Mouse (Mus musculus) intestine, postnatal 0 days (tissue): ENCODE results near the gene Slc24a3. TPM values are rescaled to one million over a fixed set of nuclear protein-coding genes. Genes with fewer than 3 reads are reported as not detected.

Experiments
- ATAC-seq: fragments of 200-750 bp; cut with Nextera tagmentation; 2 replicates; pipeline ENCODE4 v1.8.0; 2017; ENCODE audit warnings: mild to moderate bottlenecking, moderate TSS enrichment, moderate library complexity
- H3K27ac ChIP-seq: fragments of 300-500 bp; sonication (generic); 2 replicates; pipeline ENCODE4 v1.5.1; 2014; ENCODE audit warnings: mild to moderate bottlenecking, low read depth, low read length, moderate library complexity
- H3K27me3 ChIP-seq: fragments of 300-500 bp; sonication (generic); replicated peaks from 2 replicates; pipeline ENCODE4 v1.6.1; 2014; ENCODE audit warnings: low read length, mixed read lengths; ENCODE audit not compliant: control insufficient read depth, insufficient read depth
- H3K36me3 ChIP-seq: fragments of 300-500 bp; sonication (generic); 2 replicates; pipeline ENCODE4 v1.6.1; 2014; ENCODE audit warnings: mild to moderate bottlenecking, moderate library complexity; ENCODE audit not compliant: control insufficient read depth, insufficient read depth
- H3K4me1 ChIP-seq: fragments of 300-500 bp; sonication (generic); replicated peaks from 2 replicates; pipeline ENCODE4 v1.6.1; 2014; ENCODE audit warnings: antibody characterized with exemption, low read length, mixed read lengths; ENCODE audit not compliant: control insufficient read depth, insufficient read depth
- H3K4me2 ChIP-seq: fragments of 300-500 bp; sonication (generic); replicated peaks from 2 replicates; pipeline ENCODE4 v1.6.1; 2014; ENCODE audit warnings: low read depth, mild to moderate bottlenecking, moderate library complexity
- H3K4me3 ChIP-seq: fragments of 300-500 bp; sonication (generic); 2 replicates; pipeline ENCODE4 v1.5.1; 2014; ENCODE audit warnings: low read depth, low read length
- H3K9ac ChIP-seq: fragments of 300-500 bp; sonication (generic); 2 replicates; pipeline ENCODE4 v1.6.1; 2014; ENCODE audit warnings: mild to moderate bottlenecking, low read depth, low read length
- H3K9me3 ChIP-seq: fragments of 300-500 bp; sonication (generic); 2 replicates; pipeline ENCODE4 v1.6.1; 2016; ENCODE audit warnings: mixed run types; ENCODE audit not compliant: control insufficient read depth
- CTCF ChIP-seq: sonication (generic); IDR thresholded peaks from 2 replicates; pipeline ENCODE4 v1.5.1; 2016; ENCODE audit warnings: low read depth, mild to moderate bottlenecking, control low read depth, antibody characterized with exemption, moderate library complexity
- WGBS: fragments of 180-500 bp; shearing (Covaris S2); extraction: QIAGEN DNeasy Blood & Tissue Kit; methylation state at CpG from one replicate; pipeline ENCODE4 v1.1.7; 2014; 5-methylcytosine and 5-hydroxymethylcytosine counted together
- polyA plus RNA-seq: library from polyadenylated mRNA; unstranded; fragments of >200 nt; fragmentation: Nextera tagmentation; extraction: Ambion mirVana; gene quantifications from 2 replicates; pipeline ENCODE4 v1.2.1, GENCODE M21; 2015

Gene Slc24a3
- polyA plus RNA-seq, 1 experiment from 2014 or later, result 6.5 TPM

DNA sequence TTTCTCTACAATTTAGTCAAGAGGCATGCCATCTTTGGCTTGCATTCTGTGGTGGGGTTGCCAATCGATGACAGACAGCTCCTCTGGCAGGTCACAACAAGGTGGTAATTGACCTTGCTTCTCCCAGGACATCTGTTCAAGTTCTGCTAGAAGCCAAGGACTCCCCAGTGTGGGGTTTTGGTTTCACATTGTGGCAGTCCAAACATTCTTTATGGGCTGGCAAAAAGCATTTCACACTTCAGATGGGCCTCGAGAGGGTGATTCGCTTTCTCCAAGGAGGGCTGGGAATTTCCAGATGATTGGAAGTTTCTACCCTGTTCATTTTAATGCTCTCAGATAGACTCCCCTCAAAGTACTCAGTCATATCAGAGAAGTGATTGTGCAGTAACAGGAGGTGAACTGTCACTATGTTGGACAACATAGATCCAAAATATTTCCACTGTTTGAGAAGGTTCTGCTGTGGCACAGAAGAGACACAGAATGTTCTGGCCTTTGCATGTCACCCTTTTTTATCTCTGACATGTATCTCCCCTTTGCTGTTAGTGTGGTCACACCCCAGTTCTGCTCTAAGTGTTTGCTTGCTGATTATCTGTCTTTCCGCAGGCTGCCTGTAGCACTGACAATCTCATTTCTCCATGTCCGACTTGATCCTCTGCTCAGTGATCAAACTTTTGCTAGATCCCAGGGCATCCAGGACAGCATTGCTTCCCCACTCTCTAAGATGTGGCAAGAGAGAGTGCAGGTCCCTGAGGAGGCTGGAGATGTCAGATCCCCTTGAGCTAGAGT lies 132.6 kb downstream of the Slc24a3 start:
- WGBS, result 69% methylated on average over 5 of the region's 5 CpGs
- no peaks in the 10 kb centered on the region for H3K36me3 ChIP-seq

DNA sequence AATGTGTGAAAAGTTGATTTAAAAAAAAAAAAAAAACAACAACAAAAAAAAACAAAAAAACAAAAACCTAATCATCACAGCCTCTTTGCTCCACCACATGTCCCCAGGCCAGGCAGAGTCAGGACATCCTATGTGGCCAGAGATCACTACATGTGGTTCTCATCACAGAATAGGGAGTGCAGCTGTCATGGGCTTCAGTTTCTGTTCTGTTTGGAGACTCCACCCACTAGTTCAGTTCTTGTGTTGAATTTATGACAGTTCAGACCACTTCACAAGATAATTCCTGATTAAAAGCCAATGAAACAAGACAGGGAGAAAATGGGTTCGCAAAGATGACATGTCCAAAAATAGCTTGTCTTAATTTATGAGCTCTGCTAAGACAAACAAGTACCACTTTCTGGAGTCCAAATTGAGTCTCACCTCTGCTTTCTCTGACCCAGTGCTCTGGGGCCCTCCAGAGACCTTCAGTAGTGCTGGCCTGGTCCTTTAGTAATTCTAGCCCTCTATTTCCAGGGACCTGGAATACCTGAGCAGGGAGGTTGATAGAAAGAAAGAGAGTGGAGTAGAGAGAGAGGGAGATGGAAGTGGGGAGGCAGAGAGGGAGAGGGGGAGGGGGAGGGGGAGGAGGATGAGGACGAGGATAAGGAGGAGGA lies 139.8 kb downstream of the Slc24a3 start:
- Histone ChIP-seq H3K36me3 (no peaks in the 10 kb centered on the region), H3K9ac (no peak overlapping the region), H3K4me3 (no peak overlapping the region), H3K4me2 (no peak overlapping the region), H3K27ac (no peak overlapping the region), H3K27me3 (no peaks in the 10 kb centered on the region), H3K9me3 (no peaks in the 10 kb centered on the region), H3K4me1 (no peaks in the 10 kb centered on the region)
- WGBS, result 62% methylated on average over 2 of the region's 2 CpGs
- TF ChIP-seq CTCF, result no peak
- ATAC-seq, result no peak

More for the DNA sequence above, 132.6 kb downstream of the Slc24a3 start:
- no peak overlapping the region for H3K4me3 ChIP-seq
- H3K9ac ChIP-seq, result no peak overlapping the region
- H3K4me2 ChIP-seq, result no peak overlapping the region
- no peak for TF ChIP-seq CTCF
- H3K27me3 ChIP-seq, result no peaks in the 10 kb centered on the region
- no peak for ATAC-seq
- H3K27ac ChIP-seq, result no peak overlapping the region
- no peaks in the 10 kb centered on the region for H3K9me3 ChIP-seq
- H3K4me1 ChIP-seq, result no peaks in the 10 kb centered on the region

DNA sequence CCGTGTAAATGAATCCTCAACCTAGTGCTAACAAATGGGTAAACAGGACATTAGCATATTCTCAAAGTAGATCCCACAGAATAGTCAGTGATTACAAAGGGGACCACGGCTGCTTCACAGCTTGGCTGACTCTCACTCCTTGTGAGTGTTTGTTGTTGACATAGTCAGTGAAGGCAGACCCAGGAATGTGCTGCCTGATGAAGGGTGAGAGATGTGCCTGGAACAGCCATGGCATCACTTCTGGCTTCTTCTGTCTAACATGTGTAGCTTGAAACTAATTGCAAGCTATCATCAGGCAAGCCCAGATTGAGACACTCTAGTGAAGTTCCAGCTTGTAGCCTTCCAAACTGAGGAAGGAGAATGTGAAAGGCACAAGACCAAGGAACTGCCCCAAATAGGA lies 151.4 kb downstream of the Slc24a3 start:
- H3K9ac ChIP-seq, result no peak overlapping the region
- H3K36me3 ChIP-seq, result no peaks in the 10 kb centered on the region
- 39% methylated on average over 2 of the region's 2 CpGs for WGBS
- H3K9me3 ChIP-seq, result no peaks in the 10 kb centered on the region
- no peak overlapping the region for H3K4me3 ChIP-seq
- H3K27ac ChIP-seq, result no peak overlapping the region
- no peak for TF ChIP-seq CTCF
- no peaks in the 10 kb centered on the region for H3K27me3 ChIP-seq
- no peaks in the 10 kb centered on the region for H3K4me1 ChIP-seq
- no peak for ATAC-seq
- H3K4me2 ChIP-seq, result no peak overlapping the region

DNA sequence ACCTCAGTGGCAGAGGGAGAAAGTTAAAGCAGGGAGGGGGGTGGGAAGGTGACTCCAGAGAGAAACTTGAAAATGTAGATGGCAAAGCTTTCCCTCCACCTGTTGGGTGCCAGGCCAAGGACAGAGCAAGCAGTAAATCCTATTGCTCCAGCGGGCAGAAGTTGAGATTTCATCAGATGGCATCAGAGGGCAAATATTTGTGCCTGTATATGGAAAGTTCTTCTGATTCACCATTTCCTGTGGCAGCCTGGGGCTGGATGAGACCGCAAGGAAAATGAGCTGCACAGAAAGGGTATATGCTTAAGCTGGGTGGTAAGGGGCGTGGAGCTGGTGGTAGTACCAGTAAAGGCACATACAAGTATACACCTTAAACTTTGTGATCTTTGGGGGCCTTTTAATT lies 153.7 kb downstream of the Slc24a3 start:
- Histone ChIP-seq H3K4me1 (no peaks in the 10 kb centered on the region), H3K36me3 (no peaks in the 10 kb centered on the region), H3K27me3 (no peaks in the 10 kb centered on the region), H3K9me3 (no peaks in the 10 kb centered on the region), H3K4me2 (no peak overlapping the region), H3K4me3 (no peak overlapping the region), H3K9ac (no peak overlapping the region), H3K27ac (no peak overlapping the region)
- TF ChIP-seq CTCF, result no peak
- ATAC-seq, result no peak
- 86% methylated on average over 3 of the region's 3 CpGs for WGBS

DNA sequence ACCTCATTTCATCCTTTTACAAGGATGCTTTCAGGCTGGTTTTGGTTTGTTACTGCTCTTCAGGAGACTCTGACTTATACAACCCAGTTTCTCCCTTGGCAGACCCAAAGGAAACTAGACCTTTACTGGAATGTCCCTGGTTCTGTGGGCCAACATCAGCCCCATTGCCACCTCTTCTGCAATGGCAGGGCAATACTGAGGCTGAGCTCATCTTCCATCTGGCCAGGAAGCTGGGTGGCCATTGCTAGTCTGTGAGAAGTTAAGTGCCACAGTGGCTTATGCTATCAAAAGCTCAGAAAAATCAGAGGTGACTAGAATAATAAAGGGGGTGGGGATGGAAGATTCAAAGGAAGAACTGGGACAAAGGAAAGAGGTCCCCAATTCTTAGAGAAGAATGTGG lies 154.2 kb downstream of the Slc24a3 start:
- no peak for TF ChIP-seq CTCF
- H3K4me1 ChIP-seq, result no peaks in the 10 kb centered on the region
- no peak overlapping the region for H3K27ac ChIP-seq
- no peaks in the 10 kb centered on the region for H3K36me3 ChIP-seq
- no peak overlapping the region for H3K4me3 ChIP-seq
- no peaks in the 10 kb centered on the region for H3K9me3 ChIP-seq
- H3K9ac ChIP-seq, result no peak overlapping the region
- H3K4me2 ChIP-seq, result no peak overlapping the region
- no peaks in the 10 kb centered on the region for H3K27me3 ChIP-seq
- no peak for ATAC-seq

DNA sequence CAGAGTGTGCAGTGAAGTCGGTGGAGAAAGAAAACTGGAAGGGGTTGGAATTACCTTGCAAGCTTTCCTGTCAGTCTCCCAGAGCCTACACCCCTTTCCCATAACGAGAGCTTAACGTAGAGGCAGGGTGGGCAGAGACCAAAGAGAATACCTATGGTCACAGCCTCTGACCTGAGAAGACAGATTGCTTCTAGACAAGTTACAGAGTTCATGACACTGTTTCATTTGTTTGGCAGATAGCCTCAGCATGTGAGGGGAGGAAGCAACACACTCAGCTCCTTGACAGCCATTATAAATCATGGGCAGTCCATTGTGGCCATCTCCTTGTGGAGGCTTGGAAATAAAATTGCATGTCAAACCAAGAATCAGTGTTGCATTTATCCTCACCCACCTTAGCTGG lies 156.9 kb downstream of the Slc24a3 start:
- Histone ChIP-seq H3K27me3 (no peaks in the 10 kb centered on the region), H3K4me2 (no peak overlapping the region)

More for the DNA sequence above, 156.9 kb downstream of the Slc24a3 start:
- no peaks in the 10 kb centered on the region for H3K4me1 ChIP-seq
- no peaks in the 10 kb centered on the region for H3K36me3 ChIP-seq
- no peak for TF ChIP-seq CTCF
- no peak overlapping the region for H3K9ac ChIP-seq
- no peak for ATAC-seq
- WGBS, result 33% methylated on average over 3 of the region's 3 CpGs
- no peak overlapping the region for H3K4me3 ChIP-seq
- H3K9me3 ChIP-seq, result no peaks in the 10 kb centered on the region
- H3K27ac ChIP-seq, result no peak overlapping the region
